Mouse (Mus musculus) ES-E14 (cell line): ENCODE results near the gene Tgfbi. TPM values are rescaled to one million over a fixed set of nuclear protein-coding genes. Genes with fewer than 3 reads are reported as not detected.

Experiments used
- DNase-seq: peaks from one replicate; pipeline ENCODE4 v3.0.0-alpha.2; 2013; ENCODE audit warnings: low read depth, low spot score
- H3K27ac ChIP-seq: 2 replicates; pipeline ENCODE4 v1.5.1; 2012; ENCODE audit warnings: low read depth, mild to moderate bottlenecking, low read length, moderate library complexity, mixed read lengths; ENCODE audit not compliant: poor library complexity, insufficient read depth, severe bottlenecking
- H3K36me3 ChIP-seq: 2 replicates; pipeline ENCODE4 v1.6.1; 2012; ENCODE audit warnings: mild to moderate bottlenecking, low read length, moderate library complexity, mixed read lengths; ENCODE audit not compliant: control insufficient read depth, poor library complexity, insufficient read depth, severe bottlenecking
- H3K4me1 ChIP-seq, 2 experiments: fragments of 150-350 bp in 1 of 2; sonication (generic) in 1 of 2; 2 replicates each; pipeline ENCODE4 v1.6.1; 2012; ENCODE audit warnings: low read length in 2 of 2, mild to moderate bottlenecking in 1 of 2, mixed read lengths in 1 of 2; ENCODE audit not compliant: control insufficient read depth in 2 of 2, insufficient read depth in 2 of 2, poor library complexity in 1 of 2
- H3K4me3 ChIP-seq, 2 experiments: fragments of 150-350 bp in 1 of 2; sonication (generic) in 1 of 2; 2 replicates each; pipeline ENCODE4 v1.5.1; 2012; ENCODE audit warnings: low read length in 2 of 2, low read depth in 1 of 2, mild to moderate bottlenecking in 1 of 2, mixed read lengths in 1 of 2; ENCODE audit not compliant: insufficient read depth in 1 of 2, poor library complexity in 1 of 2, severe bottlenecking in 1 of 2
- H3K9ac ChIP-seq: 2 replicates; pipeline ENCODE4 v1.6.1; 2012; ENCODE audit warnings: low read depth, mild to moderate bottlenecking, low read length, mixed read lengths; ENCODE audit not compliant: poor library complexity, insufficient read depth, severe bottlenecking
- H3K9me3 ChIP-seq: fragments of 150-350 bp; sonication (generic); 2 replicates; pipeline ENCODE4 v1.6.1; 2012; ENCODE audit warnings: low read depth, mild to moderate bottlenecking, low read length; ENCODE audit not compliant: control insufficient read depth, insufficient read depth
- CHD2 ChIP-seq: IDR thresholded peaks from 2 replicates; pipeline ENCODE4 v1.6.1; 2014; ENCODE audit warnings: mild to moderate bottlenecking, low read depth, low read length, inconsistent platforms
- HCFC1 ChIP-seq: IDR thresholded peaks from 2 replicates; pipeline ENCODE4 v1.6.1; 2012; ENCODE audit warnings: low read length, inconsistent platforms, borderline replicate concordance; ENCODE audit not compliant: insufficient read depth
- MAFK ChIP-seq: IDR thresholded peaks from 2 replicates; pipeline ENCODE4 v1.6.1; 2014; ENCODE audit warnings: mild to moderate bottlenecking, low read depth, low read length, inconsistent platforms; ENCODE audit not compliant: insufficient read depth
- ZC3H11A ChIP-seq: IDR thresholded peaks from 2 replicates; pipeline ENCODE4 v1.6.1; 2012; ENCODE audit warnings: low read depth, mild to moderate bottlenecking, inconsistent platforms, low read length, borderline replicate concordance
- ZNF384 ChIP-seq: IDR thresholded peaks from 2 replicates; pipeline ENCODE4 v1.6.1; 2012; ENCODE audit warnings: low read depth, low read length, inconsistent platforms
- in situ Hi-C, 2 experiments: fragments of 600-800 bp; cut with MboI; formaldehyde crosslinking; loops; one replicate each; pipeline ENCODE4 v1.15.1; 2025; ENCODE audit warnings: low sequenced_read_pairs in 2 of 2, inconsistent platforms in 1 of 2; ENCODE audit not compliant: unreplicated experiment in 2 of 2
- total RNA-seq: library from RNA; depleted of rRNA; stranded (reverse); fragments of 300-350 nt; gene quantifications from 2 replicates; pipeline ENCODE4 v1.2.3, GENCODE M21; 2012

Gene Tgfbi
- total RNA-seq, 1 experiment: 37.4 TPM

DNA sequence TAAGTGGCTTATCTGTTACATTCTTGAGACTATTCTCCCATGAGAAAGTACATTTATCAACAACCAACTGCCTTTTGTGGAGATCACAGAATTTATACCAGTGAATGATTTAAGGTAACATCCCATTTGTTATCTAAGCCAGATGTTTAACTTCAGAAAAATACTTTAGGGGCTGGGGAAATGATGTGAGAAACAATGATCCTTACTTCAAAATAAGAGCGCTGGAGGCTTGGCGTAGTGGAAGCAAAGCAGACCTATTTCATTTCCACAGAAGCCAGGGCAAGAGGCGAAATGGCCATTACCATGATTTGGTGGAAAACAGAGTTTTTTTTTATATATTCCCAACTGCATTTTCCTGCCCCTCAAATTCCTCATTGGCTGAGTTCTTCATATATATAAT is 34.7 kb downstream of the Tgfbi start:
- no peak overlapping the region for H3K27ac ChIP-seq
- H3K9ac ChIP-seq: no peak overlapping the region
- H3K4me1 ChIP-seq: peaks cover 0 to 8% of the 10 kb centered on the region in 2 experiments; a peak in 1 of 4 replicates
- H3K4me3 ChIP-seq: no peak overlapping the region
- in situ Hi-C loops: no loop called here
- DNase-seq: no peak
- H3K9me3 ChIP-seq: no peaks in the 10 kb centered on the region
- no peak for TF ChIP-seq ZC3H11A
- TF ChIP-seq MAFK: no peak
- TF ChIP-seq CHD2: no peak
- TF ChIP-seq ZNF384: no peak
- H3K36me3 ChIP-seq: no peaks in the 10 kb centered on the region

DNA sequence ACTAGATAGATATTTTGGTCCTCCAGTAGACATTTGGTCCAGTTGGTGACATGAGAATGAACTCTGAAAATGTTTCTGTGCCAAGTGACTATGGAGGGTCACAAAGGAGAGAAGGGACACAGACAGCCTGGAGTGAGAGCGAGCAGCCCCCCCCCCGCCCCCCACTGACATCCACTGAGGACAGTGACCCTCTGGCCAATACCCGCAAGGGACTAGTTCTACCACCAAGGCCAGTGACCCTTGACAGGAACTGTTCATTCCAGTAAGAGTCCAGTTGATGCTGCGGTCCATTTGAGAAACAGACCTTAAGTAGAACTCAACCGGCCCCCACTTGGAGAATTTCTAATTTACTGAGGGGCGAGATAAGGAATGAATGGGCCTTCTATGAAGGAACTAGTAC is 36.4 kb downstream of the Tgfbi start:
- in situ Hi-C loops: no loop called here
- H3K9ac ChIP-seq: no peak overlapping the region
- peaks cover 0 to 9% of the 10 kb centered on the region in 2 experiments; a peak in 1 of 4 replicates for H3K4me1 ChIP-seq
- no peaks in the 10 kb centered on the region for H3K36me3 ChIP-seq
- no peaks in the 10 kb centered on the region for H3K9me3 ChIP-seq
- H3K4me3 ChIP-seq: no peak overlapping the region
- H3K27ac ChIP-seq: no peak overlapping the region
- no peak for DNase-seq
- no peak for TF ChIP-seq MAFK
- no peak for TF ChIP-seq ZNF384
- no peak for TF ChIP-seq HCFC1
- TF ChIP-seq ZC3H11A: no peak
- TF ChIP-seq CHD2: no peak

- Histone ChIP-seq H3K9ac (no peak overlapping the region), H3K4me3 (no peak overlapping the region), H3K9me3 (no peaks in the 10 kb centered on the region), H3K36me3 (no peaks in the 10 kb centered on the region), H3K27ac (no peak overlapping the region), H3K4me1 (peaks cover 0 to 11% of the 10 kb centered on the region in 2 experiments; a peak in 1 of 4 replicates)
- TF ChIP-seq CHD2 (no peak), HCFC1 (no peak), ZNF384 (no peak), ZC3H11A (no peak), MAFK (no peak)
- in situ Hi-C loops: no loop called here
- no peak for DNase-seq
Measured at GRCm38 (mm10) chr13:56647597-56648405, 38.5 kb downstream of the Tgfbi start.

DNA sequence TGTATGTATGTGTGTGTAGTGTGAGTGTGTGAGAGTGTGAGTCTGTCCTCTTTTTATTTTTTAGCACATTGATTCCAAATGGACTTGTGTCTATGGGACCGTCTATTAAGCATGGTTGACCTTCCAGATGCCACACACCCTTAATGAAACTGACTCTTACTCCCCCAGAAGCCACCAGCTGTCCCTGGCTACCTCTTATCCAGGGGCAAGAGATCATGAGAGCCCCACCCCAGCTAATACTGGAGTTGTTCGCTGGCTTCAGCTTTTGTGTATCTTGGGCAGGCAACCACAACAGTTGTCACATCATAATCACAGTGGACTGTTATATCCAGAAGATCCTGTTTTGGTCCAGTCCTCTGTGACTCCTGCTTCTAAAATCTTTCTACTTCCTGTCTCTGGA is 40.7 kb downstream of the Tgfbi start:
- TF ChIP-seq ZC3H11A (no peak), CHD2 (no peak), MAFK (no peak), HCFC1 (no peak), ZNF384 (no peak)
- in situ Hi-C loops: no loop called here
- no peak for DNase-seq
- Histone ChIP-seq H3K4me1 (peaks cover 6 to 17% of the 10 kb centered on the region in 2 experiments; a peak in 2 of 4 replicates), H3K9ac (no peak overlapping the region), H3K27ac (no peak overlapping the region), H3K4me3 (no peak overlapping the region), H3K36me3 (no peaks in the 10 kb centered on the region), H3K9me3 (no peaks in the 10 kb centered on the region)
